Mouse (Mus musculus) brain, embryonic 14.5 days (tissue): ENCODE results near the gene Otx2.

Source experiments
- CTCF ChIP-seq: fragments of 200-500 bp; IDR thresholded peaks from 2 replicates; pipeline ENCODE4 v1.5.1; 2012; ENCODE audit warnings: inconsistent platforms, mild to moderate bottlenecking, moderate library complexity, borderline replicate concordance; ENCODE audit not compliant: insufficient read depth, insufficient read length; ENCODE audit errors: extremely low read depth
- POLR2A ChIP-seq: fragments of 200-500 bp; IDR thresholded peaks from 2 replicates; pipeline ENCODE4 v1.6.1; 2012; ENCODE audit warnings: mild to moderate bottlenecking, inconsistent platforms, borderline replicate concordance; ENCODE audit not compliant: poor library complexity, insufficient read depth, insufficient read length, severe bottlenecking; ENCODE audit errors: extremely low read depth

DNA sequence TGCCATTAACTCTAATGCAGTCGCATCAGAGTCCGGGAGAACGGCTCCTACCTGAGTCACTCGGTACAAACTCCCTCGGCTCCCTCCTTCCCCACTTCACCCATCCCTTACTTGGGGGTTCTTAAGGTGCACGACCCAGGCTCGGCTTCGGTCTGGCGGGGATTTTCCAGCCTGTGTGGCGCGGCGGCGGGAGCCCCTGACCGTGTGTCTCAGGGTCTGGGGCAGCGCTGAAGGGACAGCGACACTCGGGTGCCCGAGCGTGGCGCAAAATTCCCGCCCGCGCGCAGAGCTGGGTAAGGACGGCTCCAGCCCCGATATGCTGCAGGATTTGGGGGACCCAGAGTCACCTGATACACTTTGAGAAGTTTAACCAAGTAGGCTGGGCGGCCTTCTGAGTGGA, at the start of gene Otx2:
- TF ChIP-seq CTCF (no peak), POLR2A (no peak)
